Mouse (Mus musculus) CH12.LX (cell line): ENCODE results near the gene Il6st.

Experiments
- CHD2 ChIP-seq: IDR thresholded peaks from 2 replicates; pipeline ENCODE4 v1.6.1; 2011; ENCODE audit warnings: low read length, improper control_type of control experiment
- CTCF ChIP-seq, 2 experiments: IDR thresholded peaks in 1 of 2; conservative IDR thresholded peaks in 1 of 2; 2 replicates each; pipeline ENCODE4 v1.5.1; 2011 to 2012; ENCODE audit warnings: low read depth in 2 of 2, low read length in 2 of 2, improper control_type of control experiment in 1 of 2, inconsistent platforms in 1 of 2, mild to moderate bottlenecking in 1 of 2, moderate library complexity in 1 of 2
- JUN ChIP-seq: IDR thresholded peaks from 2 replicates; pipeline ENCODE4 v1.6.1; 2011; ENCODE audit warnings: low read depth, mild to moderate bottlenecking, low read length, improper control_type of control experiment, moderate library complexity; ENCODE audit not compliant: insufficient read depth

DNA sequence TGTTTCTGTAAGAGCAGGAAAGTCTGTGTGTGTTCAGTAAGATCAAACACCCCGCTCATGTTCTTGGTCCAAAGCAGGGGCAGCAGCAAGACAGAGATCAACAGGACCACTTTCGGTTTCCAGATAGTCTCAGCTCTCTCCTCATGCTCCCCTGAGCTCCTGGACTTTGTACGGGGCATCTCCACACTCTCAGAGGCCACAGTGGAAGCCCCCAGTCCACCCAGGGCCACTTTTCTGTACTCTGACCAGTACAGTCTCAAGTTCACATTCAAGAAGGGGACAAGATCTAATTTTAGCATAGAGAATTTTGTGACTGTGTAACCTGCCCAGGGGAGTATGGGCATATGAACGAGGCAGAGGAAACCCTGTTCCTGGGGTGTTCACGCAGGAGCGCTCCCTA lies 3.9 kb upstream of the Il6st start:
- TF ChIP-seq CHD2, result no peak
- TF ChIP-seq JUN, result no peak
- no peak for TF ChIP-seq CTCF (conservative IDR thresholded peaks at IDR 0.05 in 1 of 2, IDR thresholded peaks at IDR 0.05 in 1 of 2; ENCODE audit: low read depth in 2 of 2, low read length in 2 of 2)
